Mouse (Mus musculus): ENCODE results near the gene Adgrl3. TPM values are rescaled to one million over a fixed set of nuclear protein-coding genes. Genes with fewer than 3 reads are reported as not detected.

Gene Adgrl3
- total and polyA plus RNA-seq, 3 experiments = not detected

DNA sequence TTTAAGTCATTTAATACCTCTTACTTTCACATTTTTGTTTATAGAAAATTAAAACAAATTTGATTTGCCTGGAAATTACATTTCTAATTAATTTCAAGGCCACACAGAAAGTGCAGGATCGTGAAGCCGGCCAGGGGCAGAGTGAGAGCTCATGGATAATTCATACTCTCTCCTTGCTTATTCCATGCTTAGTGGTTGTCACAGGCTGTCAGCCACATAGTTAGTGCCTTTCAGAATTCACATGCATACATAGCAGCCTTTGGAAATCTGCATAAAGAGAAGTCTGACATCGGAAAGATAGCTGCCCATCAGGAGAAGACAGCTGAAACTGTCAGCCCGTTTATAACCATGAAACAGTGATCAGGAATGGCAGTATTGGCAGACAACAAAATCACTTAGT lies 181.9 kb downstream of the Adgrl3 start:
- Histone ChIP-seq H3K4me1 (ENCODE audit: control insufficient read depth in 1 of 2, insufficient read depth in 2 of 2, low read length in 2 of 2) (no peaks in the 10 kb centered on the region), H3K9ac (ENCODE audit: control insufficient read depth, low read depth, low read length, poor library complexity, severe bottlenecking) (no peak overlapping the region), H3K27me3 (ENCODE audit: control insufficient read depth in 1 of 2, insufficient read depth in 2 of 2, low read length in 2 of 2) (no peaks in the 10 kb centered on the region), H3K36me3 (ENCODE audit: control insufficient read depth in 1 of 2, insufficient read depth in 2 of 2, low read length in 2 of 2) (no peaks in the 10 kb centered on the region), H3K4me3 (ENCODE audit: control insufficient read depth in 1 of 2, insufficient read depth in 1 of 2, low read depth in 2 of 2, low read length in 2 of 2) (no peak overlapping the region), H3K9me3 (replicated peaks; ENCODE audit: insufficient read depth, low read length) (no peaks in the 10 kb centered on the region), H3K27ac (ENCODE audit: control insufficient read depth, low read depth, low read length) (no peak overlapping the region), H3K79me2 (ENCODE audit: control insufficient read depth, insufficient read depth, low read length, poor library complexity) (no peaks in the 10 kb centered on the region)
- no peak for TF ChIP-seq POLR2AphosphoS5 (IDR thresholded peaks at IDR 0.05; ENCODE audit: borderline replicate concordance, low read depth, low read length)
- no peak for TF ChIP-seq BHLHE40 (IDR thresholded peaks at IDR 0.05; ENCODE audit: borderline replicate concordance, low read depth, low read length)
- no peak for TF ChIP-seq JUND (IDR thresholded peaks at IDR 0.05; ENCODE audit: low read depth, low read length)
- TF ChIP-seq MAX (IDR thresholded peaks at IDR 0.05; ENCODE audit: low read length) = no peak
- no peak for TF ChIP-seq MYC (IDR thresholded peaks at IDR 0.05; ENCODE audit: low read depth, low read length)
- TF ChIP-seq UBTF (IDR thresholded peaks at IDR 0.05; ENCODE audit: borderline replicate concordance, insufficient read depth, low read depth, low read length) = no peak
- no peak for TF ChIP-seq POLR2A (IDR thresholded peaks at IDR 0.05; ENCODE audit: control insufficient read depth in 1 of 2, insufficient read depth in 1 of 2, low read depth in 1 of 2, low read length in 2 of 2, poor library complexity in 1 of 2)
- TF ChIP-seq MAFK (IDR thresholded peaks at IDR 0.05; ENCODE audit: borderline replicate concordance, low read depth, low read length) = no peak
- TF ChIP-seq USF1 (IDR thresholded peaks at IDR 0.05; ENCODE audit: low read depth, low read length) = no peak
- TF ChIP-seq KAT2A (conservative IDR thresholded peaks at IDR 0.05; ENCODE audit: low read depth, low read length) = no peak
- TF ChIP-seq CHD1 (IDR thresholded peaks at IDR 0.05; ENCODE audit: low read depth, low read length) = no peak
- TF ChIP-seq EP300 (IDR thresholded peaks at IDR 0.05; ENCODE audit: low read depth in 1 of 2, low read length in 2 of 2) = no peak
- no peak for TF ChIP-seq ZC3H11A (IDR thresholded peaks at IDR 0.05; ENCODE audit: low read depth, low read length)
- no peak for TF ChIP-seq HCFC1 (IDR thresholded peaks at IDR 0.05; ENCODE audit: low read depth, low read length)
- no peak for TF ChIP-seq CTCF (IDR thresholded peaks at IDR 0.05 in 2 of 3, conservative IDR thresholded peaks at IDR 0.05 in 1 of 3; ENCODE audit: control insufficient read depth in 1 of 3, insufficient read depth in 1 of 3, low read depth in 2 of 3, low read length in 3 of 3, poor library complexity in 1 of 3, severe bottlenecking in 1 of 3)
- no peak for TF ChIP-seq RAD21 (IDR thresholded peaks at IDR 0.05; ENCODE audit: low read depth, low read length)
- TF ChIP-seq GABPA (IDR thresholded peaks at IDR 0.05; ENCODE audit: low read depth, low read length) = no peak
- no peak for TF ChIP-seq NRF1 (IDR thresholded peaks at IDR 0.05; ENCODE audit: insufficient read depth, low read depth, low read length, poor library complexity, severe bottlenecking)
- no peak for TF ChIP-seq TAL1 (IDR thresholded peaks at IDR 0.05; ENCODE audit: low read length)
- no peak for DNase-seq (ENCODE audit: low read depth, low spot score)

DNA sequence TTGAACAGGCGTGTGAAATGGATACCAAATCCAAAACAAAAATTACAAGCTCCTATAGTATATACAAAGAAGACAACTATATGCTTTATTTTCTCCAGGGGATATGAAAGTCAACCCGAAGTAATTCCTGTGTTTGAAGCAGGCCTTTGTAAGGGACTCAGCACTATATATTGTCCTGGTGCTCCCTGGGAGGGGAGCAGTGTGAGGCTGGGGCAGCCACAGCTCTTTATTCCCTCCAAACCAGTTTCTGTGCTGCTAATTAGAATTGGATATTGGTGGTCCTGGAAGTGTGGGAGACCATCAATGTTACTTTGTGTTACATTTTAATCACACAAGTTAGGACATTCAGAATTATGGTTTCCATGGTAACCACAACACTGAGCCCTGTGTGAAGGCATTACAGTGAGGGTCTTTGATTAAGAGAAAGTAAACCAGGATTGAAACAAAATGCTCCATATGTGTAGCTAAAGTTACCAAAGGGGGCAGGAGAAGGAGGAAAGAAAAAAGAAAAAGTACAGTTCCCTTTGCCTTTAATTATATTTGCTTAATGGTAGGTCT lies 198.6 kb downstream of the Adgrl3 start:
- Histone ChIP-seq H3K79me2 (ENCODE audit: control insufficient read depth, insufficient read depth, low read length, poor library complexity) (no peaks in the 10 kb centered on the region), H3K4me3 (ENCODE audit: control insufficient read depth in 1 of 2, insufficient read depth in 1 of 2, low read depth in 2 of 2, low read length in 2 of 2) (no peak overlapping the region), H3K36me3 (ENCODE audit: control insufficient read depth in 1 of 2, insufficient read depth in 2 of 2, low read length in 2 of 2) (no peaks in the 10 kb centered on the region), H3K4me1 (ENCODE audit: control insufficient read depth in 1 of 2, insufficient read depth in 2 of 2, low read length in 2 of 2) (no peaks in the 10 kb centered on the region), H3K9me3 (replicated peaks; ENCODE audit: insufficient read depth, low read length) (no peaks in the 10 kb centered on the region), H3K27ac (ENCODE audit: control insufficient read depth, low read depth, low read length) (no peak overlapping the region), H3K27me3 (ENCODE audit: control insufficient read depth in 1 of 2, insufficient read depth in 2 of 2, low read length in 2 of 2) (no peaks in the 10 kb centered on the region), H3K9ac (ENCODE audit: control insufficient read depth, low read depth, low read length, poor library complexity, severe bottlenecking) (no peak overlapping the region)
- no peak for DNase-seq (ENCODE audit: low read depth, low spot score)
- TF ChIP-seq NRF1 (IDR thresholded peaks at IDR 0.05; ENCODE audit: insufficient read depth, low read depth, low read length, poor library complexity, severe bottlenecking) (no peak), CHD1 (IDR thresholded peaks at IDR 0.05; ENCODE audit: low read depth, low read length) (no peak), RAD21 (IDR thresholded peaks at IDR 0.05; ENCODE audit: low read depth, low read length) (no peak), MAX (IDR thresholded peaks at IDR 0.05; ENCODE audit: low read length) (no peak), USF2 (IDR thresholded peaks at IDR 0.05; ENCODE audit: borderline replicate concordance in 1 of 2, insufficient read depth in 1 of 2, low read depth in 1 of 2, low read length in 2 of 2) (no peak), SIN3A (IDR thresholded peaks at IDR 0.05; ENCODE audit: low read length) (no peak), POLR2AphosphoS5 (IDR thresholded peaks at IDR 0.05; ENCODE audit: borderline replicate concordance, low read depth, low read length) (no peak), EP300 (IDR thresholded peaks at IDR 0.05; ENCODE audit: low read depth in 1 of 2, low read length in 2 of 2) (no peak)
